Mouse (Mus musculus): ENCODE measurements around the gene Tnfsfm13. TPM values are rescaled to one million over a fixed set of nuclear protein-coding genes. Genes with fewer than 3 reads are reported as not detected.
A peak's percentile ranks its signal among the peaks of the same experiment; 100 is the strongest.
"Not testable (repeated sequence)": the region's sequence is repeated elsewhere in the genome, so short reads cannot be mapped to it uniquely, and the experiment has no call there.

Tnfsfm13 gene
- total RNA-seq, 2 experiments from 2014 or later, result 2.9 to 4.1 TPM

DNA sequence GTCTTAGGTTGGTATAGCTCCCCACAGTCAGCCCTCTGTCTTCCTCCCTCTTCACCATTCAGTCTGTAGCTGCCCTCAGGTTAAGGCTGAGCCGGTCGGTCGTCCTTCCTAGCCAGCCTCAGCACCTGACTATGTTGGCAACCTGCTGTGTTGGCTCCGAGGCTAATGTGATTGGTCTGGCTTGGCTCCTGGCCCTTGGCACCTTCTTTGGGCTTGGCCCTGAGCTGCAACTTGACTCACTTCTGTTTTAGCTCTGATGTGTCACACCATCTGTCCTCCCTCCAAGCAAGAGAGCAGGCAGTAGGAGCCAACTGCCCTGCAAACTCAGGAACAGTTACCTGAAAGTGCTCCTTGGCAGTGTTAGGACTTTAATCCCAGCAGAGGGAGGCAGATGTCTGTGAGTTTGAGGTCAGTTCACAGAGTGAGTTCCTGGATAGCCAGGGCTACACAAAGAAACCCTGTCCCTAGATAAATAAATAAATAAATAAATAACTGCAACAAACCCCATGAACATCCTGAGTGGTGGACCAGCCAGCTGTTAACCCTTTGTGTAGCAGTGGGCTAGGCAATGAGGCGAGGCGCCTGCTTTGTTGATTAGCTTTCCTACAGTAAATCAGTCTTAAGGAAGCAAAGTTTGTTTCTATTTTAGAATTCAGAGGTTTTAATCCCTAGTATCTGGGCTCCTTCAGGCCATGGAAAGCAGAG, 11.0 kb upstream of the Tnfsfm13 start:
- intact Hi-C loops (cut with DNase I), result no loop called here
- peak; percentile 76 to 86 for DNase-seq

DNA sequence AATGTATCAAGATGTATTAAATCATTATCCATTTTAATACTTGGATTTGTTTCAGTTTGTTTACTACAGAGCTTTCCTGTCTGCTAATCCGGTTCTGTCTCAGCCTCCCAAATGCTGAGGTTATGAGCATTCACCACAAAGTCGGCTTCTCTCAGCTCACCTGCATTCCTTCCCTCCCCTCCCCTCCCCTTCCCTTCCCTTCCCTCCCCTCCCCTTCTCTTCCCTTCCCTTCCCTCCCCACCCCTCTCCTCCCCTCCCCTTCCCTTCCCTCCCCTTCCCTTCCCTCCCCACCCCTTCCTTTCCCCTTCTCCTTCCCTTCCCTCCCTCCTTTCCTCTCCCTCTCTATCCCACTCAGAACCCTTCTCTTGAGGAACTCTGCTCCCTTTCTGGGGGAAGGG, 8.7 kb upstream of the Tnfsfm13 start:
- no peak for DNase-seq

DNA sequence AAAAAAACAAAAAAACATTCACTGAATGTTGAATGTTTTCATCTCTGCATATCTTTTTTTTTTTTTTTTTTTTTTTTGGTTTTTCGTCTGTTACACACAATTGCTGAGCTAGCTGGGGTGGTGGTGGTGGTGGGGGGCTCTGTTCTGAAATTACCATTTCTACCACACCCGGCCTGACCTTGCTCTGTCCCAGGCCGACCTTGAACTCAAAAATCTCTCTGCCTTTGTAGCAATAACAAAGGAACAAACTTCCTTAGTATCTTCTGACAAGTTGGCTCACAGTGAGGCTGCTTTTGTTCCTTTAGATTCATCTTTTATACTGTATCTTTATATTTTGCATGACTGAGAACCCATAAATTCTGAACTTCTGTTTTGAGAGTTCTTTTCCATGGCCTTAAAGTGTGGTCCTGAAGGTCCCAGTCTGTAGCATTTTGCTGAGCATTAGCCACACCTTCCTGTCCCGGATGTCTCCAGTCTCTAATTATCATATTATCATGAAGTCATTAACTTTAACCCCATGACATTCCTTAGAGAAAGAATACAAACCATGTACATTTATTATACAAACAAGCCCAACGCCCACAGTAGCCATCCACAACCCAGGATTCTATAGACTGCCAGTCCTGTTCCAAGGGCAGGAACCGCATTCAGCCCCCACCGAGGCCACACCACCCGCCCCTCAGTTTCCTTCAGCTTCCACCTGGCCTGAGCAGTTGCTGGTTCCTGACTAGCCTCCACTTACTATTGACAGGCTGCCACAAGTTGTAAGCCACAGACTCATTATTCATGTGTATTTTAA, 8.1 kb upstream of the Tnfsfm13 start:
- intact Hi-C loops (cut with DNase I), result no loop called here
- DNase-seq, result no peak

More for the DNA sequence above, 8.7 kb upstream of the Tnfsfm13 start:
- intact Hi-C loops (cut with DNase I), result no loop called here

DNA sequence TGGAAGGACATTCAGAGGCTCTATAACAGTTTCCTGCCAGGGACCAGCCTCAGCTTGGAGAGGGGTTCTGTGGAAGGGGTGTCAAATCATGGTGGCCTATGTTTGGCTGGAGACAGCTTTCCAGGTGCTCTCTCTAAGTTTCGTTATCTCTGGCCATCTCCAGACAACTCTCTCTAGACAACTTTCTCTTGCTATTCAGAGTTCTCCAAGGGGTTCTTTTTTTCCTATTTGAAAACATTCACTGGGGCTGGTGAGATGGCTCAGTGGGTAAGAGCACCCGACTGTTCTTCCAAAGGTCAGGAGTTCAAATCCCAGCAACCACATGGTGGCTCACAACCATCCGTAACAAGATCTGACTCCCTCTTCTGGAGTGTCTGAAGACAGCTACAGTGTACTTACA, 7.5 kb upstream of the Tnfsfm13 start:
- not testable (repeated sequence) for DNase-seq

DNA sequence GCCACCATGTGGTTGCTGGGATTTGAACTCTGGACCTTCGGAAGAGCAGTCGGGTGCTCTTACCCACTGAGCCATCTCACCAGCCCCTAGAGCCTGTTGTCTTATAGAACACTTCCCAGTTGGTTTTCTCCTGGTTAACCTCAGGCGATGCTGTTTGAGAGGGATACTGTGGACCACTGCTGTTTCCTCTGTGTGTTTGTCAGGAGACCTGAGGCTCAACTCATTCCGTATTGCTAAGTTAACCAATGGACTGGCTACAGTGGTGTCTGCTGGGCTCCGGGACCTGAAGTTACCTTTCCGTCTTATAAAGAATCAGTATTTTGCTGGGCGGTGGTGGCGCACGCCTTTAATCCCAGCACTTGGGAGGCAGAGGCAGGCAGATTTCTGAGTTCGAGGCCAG, 7.0 kb upstream of the Tnfsfm13 start:
- DNase-seq; intact Hi-C loops (cut with DNase I): not testable (repeated sequence)

More for the DNA sequence above, 7.5 kb upstream of the Tnfsfm13 start:
- intact Hi-C loops (cut with DNase I), result not testable (repeated sequence)

DNA sequence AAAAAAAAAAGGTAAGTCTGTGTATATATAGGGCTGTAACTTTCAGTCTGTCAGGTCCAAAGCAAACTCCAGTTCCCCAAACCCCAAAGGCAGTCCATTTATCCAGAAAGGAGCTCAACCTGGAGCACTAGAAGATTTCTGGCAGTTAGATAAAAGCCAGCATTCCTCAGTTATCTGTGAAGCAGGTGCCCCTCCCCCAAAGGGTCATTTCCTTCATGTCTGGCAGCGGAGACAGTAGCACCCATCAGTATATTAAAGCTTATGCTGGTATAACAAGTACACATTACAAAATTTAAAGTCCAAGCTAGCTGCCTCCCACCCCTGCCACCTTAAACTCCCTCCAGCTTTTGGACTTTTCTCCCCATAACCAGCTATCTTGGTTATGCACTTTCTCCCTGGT, 3.7 kb upstream of the Tnfsfm13 start:
- intact Hi-C loops (cut with DNase I), result no loop called here
- DNase-seq, result no peak

DNA sequence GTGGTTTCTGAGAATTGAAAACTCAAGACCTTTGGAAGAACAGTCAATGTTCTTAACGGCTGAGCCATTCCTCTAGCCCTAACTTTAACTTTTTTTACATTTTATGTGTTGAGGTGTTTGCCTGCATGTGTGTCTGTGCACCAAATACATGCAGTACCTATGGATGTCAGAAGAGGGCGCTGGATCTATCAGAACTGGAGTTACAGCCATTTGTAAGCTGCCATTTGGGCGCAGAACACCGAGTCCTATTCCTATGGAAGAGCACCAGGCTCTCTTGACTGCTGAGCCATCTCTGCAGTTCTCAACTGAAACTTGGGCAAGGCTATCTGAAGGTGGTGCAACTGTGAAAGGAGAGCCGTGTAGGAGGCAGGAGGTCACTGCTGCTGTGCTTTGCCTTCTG, 2.7 kb upstream of the Tnfsfm13 start:
- intact Hi-C loops (cut with DNase I), result no loop called here
- no peak for DNase-seq

DNA sequence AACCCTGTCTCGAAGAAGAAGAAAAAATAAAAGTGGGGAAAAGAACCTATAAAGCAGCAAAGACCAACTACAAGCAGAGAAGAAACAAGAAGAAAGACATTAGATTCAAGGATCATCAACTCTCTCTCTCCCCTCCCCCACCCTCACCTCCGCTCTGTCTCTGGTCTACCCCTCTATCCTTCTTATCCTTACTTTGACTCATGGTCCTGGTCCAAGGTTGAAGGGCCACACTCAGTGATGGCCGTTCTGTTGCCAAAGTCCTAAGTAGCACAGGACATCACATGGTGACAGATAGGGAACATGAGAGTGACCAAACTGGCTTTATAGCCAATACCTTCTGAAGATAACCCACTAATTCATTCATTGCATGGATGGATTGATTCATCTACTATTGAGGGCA, 1.5 kb upstream of the Tnfsfm13 start:
- DNase-seq, result no peak
- intact Hi-C loops (cut with DNase I), result no loop called here

DNA sequence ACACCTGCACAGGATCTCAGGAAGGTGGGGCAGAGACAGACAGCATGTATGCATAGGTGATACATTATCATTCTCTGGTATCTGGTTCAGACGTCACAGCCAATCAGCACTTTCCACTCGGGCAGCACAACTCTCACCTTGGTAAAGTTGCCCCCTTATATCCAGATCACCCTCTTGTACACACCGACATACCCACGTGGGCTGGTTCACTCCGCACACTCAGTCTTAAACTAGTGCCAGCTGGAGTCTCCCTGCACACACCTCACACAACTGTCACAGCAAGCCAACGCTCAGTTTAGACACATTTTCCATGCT, 895 bp downstream of the Tnfsfm13 start:
- no peak for DNase-seq
- intact Hi-C loops (cut with DNase I), result no loop called here

DNA sequence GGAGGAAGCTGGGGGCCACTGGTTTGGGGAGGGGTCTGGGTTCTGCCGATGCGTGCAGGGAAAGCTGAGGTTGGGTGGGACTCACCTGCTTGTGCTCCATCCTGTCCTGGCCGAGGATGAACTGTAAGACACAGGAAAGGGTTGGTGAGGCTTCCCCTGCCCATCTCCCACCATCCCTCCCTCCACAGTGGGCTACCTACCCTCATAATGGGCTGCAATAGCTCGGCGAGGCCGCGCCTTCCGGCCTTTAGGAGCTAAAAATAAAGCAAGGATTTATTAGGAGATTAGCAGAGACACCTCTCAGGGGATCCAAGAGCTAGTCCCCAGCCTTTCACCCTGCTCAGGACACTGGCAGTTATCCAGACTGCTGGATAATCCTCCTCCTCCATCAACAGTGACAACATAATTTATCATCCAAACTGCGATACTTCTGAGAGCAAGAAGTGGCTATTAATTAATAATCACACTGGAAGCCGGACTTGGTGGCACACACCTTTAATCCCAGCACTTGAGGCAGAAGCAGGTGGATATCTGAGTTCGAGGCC, 2.4 kb downstream of the Tnfsfm13 start:
- intact Hi-C loops (cut with DNase I), result no loop called here

DNA sequence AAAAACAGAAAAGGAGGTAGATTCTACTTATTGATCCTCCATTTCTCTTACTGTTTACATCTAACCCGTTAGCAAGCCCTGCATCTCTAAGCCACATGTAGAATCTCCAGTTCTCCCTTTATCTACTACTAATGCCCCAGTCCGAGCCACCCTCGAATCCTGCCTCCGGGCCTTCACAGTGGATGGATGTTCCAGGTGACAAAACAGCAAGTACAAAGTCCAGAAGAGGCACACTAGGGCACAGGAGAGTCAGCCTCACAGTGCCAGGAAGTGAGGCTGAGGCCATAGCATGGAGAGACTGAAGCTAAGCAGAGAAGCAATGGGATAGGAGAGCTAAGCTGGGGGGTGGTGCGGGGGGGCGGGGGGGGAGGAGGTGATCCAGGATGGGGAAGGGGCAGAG, 3.0 kb downstream of the Tnfsfm13 start:
- intact Hi-C loops (cut with DNase I), result no loop called here

More for the DNA sequence above, 2.4 kb downstream of the Tnfsfm13 start:
- peak in 1 of 2 experiments; percentile 13 for DNase-seq

DNA sequence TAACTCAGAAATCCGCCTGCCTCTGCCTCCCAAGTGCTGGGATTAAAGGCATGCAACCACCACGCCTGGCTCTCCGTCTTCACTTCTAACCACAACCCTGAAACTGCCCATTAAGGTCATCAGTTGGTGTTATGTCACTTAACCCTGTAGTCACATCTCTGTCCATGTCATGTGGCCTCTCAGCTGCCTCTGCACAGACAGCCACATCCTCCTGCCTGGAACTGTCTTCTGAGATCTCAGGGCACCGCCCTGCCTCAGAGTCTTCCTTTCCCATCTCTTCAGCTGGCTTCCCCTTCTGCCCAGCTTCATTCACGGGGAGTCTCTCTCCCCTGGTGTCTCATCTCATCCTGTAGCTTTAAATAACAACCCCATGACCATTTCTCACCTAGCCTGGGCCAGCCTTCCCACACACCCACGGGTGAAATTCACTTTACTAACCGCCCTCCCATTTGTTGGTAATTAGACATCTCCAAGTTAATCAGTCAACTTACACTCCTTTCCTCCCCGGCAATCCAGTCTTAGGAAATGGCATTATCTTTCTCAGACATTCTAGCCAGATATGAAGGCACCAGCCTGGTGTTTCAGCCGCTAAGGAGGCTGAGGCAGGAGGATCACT, 3.6 kb downstream of the Tnfsfm13 start:
- intact Hi-C loops (cut with DNase I), result no loop called here
- no peak for DNase-seq

More for the DNA sequence above, 3.0 kb downstream of the Tnfsfm13 start:
- no peak for DNase-seq

DNA sequence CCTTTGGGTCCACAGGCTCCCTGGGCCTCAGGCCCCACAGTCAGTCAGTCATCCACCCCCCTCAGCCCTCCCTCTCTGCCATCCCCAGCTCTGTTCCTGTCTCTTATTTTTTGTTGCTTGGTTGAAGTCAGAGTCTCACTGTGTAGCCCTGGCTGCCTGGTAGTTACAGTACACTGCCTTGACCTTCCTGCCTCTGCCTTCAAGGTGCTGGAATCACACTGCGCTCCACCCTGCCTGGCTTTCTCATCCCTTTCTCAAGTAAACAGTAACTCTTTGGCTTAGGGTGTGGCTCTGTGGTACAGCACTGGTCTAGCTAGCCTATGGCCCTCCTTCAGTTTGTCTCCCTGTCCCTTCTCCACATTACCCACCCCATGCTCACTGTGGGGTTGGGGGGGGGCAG, 6.0 kb downstream of the Tnfsfm13 start:
- intact Hi-C loops (cut with DNase I), result no loop called here
- no peak for DNase-seq

DNA sequence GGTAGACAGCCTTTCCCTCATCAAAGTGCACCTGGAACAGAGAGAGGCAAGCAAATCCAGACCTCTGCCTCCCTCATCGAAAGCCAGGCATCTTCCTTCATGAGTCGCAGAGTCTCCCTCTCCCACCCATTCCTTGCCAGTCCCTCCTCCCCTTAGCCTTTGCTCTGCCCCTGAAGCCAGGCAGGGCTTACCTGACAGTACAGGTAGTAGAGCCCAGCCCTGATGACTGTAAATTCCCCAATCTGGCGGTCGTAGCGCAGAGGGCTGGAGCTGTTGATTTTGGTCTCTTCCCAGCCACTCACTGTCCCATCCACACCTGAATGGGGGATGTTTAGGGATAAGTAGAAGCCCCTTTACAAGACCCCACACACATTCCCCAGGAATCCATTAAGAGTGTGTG, 8.8 kb downstream of the Tnfsfm13 start:
- intact Hi-C loops (cut with DNase I), result no loop called here
- no peak for DNase-seq

DNA sequence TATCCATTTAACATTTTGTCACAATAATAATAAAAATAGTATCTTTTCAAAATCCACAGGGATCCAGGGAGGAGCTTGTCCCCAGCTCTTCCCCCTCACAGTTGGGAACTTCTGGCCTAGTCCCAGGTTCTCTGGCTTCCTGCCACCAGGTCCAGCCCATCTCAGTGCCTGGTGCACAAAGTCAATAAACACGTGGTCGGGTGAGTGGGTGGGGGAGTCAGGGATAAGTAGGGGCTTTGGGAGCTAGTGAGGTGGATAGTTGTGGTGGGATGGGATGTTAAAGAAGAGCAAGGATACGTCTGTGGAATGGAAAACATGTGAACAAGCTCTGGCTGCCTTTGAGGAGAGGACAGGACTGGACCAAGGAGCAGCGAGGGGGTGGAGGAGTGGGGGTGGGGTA, 9.5 kb downstream of the Tnfsfm13 start:
- intact Hi-C loops (cut with DNase I), result no loop called here
- DNase-seq, result peak; percentile 88 to 92

DNA sequence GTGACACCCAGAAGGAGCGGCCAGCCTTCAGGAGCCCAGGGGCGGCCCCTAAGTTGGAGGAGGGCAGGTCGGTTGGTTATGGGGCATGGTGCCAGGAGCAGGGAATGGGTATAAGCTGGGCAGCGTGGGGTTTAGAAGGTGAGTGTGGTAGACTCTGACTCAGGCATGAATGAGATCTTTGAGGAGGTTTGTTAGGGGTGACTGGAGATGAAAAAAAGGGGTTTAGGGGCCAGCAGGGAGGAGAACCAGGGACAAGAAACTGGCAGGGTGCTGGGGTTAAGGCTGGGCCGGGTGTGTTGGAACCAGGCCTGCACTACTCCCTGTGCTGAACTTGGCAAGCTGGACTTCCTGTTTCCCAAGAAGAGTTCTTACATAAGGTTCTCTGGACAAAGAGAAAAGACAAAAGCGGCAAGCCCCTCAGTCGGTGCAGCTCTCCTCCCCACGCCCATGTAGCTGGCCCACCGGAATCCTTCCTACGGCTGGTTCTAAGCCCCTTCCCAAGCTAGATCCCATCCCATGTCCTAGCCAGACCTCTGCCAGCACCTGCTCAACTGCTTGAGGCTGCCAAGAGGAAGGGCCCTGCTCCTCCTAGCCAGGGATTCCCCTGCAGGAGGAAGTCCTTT, 10.3 kb downstream of the Tnfsfm13 start, which contains the start of gene Tnfsf13:
Gene Tnfsf13 (minus strand): TSS at position 259 of the 623 bp plus-strand sequence.
- intact Hi-C loops (cut with DNase I), result no loop called here
- peak; percentile 81 to 85 for DNase-seq

DNA sequence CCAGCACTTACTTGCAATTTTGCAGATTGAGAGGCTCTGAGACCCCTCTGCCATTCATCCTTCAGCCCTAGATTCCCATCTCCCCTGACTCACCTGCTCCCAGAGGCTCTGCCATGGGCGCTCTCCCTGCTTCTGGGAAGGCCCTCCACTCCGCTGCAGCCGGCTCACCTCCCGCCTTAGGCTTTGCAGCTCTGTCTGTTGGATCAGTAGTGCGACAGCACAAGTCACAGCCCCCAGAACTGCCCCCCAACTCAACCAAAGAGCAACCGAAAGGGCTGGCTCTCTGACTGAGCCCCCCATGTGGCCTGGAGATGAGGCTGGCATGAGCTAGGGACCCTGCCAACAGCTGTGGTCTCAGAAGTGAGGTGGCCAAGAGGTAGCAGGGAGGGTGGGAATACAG, 11.0 kb downstream of the Tnfsfm13 start:
- DNase-seq, result no peak
- intact Hi-C loops (cut with DNase I), result loop anchor here (5.0 kb wide), 1 partner anchor 192 kb away; the partner anchor contains the start of gene Tmem95

DNA sequence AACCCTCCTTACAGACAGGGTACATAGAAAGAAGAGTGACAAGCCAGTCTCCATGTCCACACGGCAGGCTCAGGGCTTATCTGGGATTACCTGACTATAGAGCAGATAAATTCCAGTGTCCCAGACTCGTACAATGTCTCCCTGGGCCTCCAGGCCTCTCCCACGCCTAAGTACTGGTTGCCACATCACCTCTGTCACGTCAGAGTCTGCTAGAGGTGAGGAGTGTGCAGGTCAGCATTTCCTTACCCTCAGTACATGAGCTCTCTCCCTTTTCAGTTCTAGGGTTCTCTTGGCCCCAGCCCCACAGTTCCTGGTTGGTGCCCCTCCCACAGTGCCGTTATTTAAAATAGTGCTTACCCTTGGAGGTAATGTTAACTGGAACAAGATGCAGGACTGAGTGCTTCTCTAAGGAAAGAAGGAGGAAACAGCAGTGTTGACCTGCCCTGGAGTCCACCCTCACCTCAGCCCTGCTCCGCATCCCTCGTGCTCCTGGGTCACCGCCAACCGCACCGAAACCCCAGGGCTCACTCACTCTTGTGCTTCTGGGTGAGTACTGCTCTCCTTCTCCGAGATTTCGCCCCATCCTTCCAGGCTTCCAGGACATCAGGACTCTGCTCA, 11.7 kb downstream of the Tnfsfm13 start:
- DNase-seq, result no peak
- intact Hi-C loops (cut with DNase I), result loop anchor here (5.0 kb wide), 1 partner anchor 193 kb away; the partner anchor contains the start of gene Tmem95

DNA sequence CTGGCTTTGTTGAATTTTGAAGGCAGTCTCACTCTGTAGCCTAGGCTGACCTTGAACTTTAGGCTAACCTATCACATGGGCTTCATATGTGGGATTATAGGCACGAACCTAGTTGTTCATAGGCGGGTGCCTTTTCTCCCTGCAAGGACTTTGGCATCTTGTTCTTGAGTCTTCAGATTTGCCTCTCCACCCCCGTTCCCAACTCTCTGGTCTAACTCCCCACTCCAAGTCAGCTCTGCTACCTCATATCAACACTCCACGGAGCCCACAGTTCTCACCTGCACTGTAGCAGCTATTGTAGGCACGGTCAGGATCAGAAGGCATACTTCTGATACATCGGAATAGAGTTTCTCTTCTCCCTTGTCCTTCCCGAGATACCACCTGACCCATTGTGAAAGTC, 12.3 kb downstream of the Tnfsfm13 start:
- intact Hi-C loops (cut with DNase I), result loop anchor here (1.0 to 5.0 kb wide), 3 partner anchors 32 to 194 kb away; partner anchors contain the start of gene Tmem95
- DNase-seq, result no peak

Data from heart, postnatal 14 days (tissue).